Mouse (Mus musculus) lung, postnatal 25 days (tissue): ENCODE results near the gene Acly.

Experiments used
- DNase-seq: peaks from one replicate; pipeline ENCODE4 v3.0.0; 2022; ENCODE audit warnings: low spot score

The Acly gene

GRCm38 (mm10) chr11:100510556-100510955 lies 17.2 kb downstream of the Acly start:
- no peak for DNase-seq

GRCm38 (mm10) chr11:100505997-100506396 lies 21.8 kb downstream of the Acly start:
- DNase-seq = no peak

GRCm38 (mm10) chr11:100504990-100505660 lies 22.7 kb downstream of the Acly start:
- no peak for DNase-seq

- DNase-seq = no peak
Observed at GRCm38 (mm10) chr11:100501321-100501720, 26.5 kb downstream of the Acly start.

GRCm38 (mm10) chr11:100500651-100501050 lies 27.1 kb downstream of the Acly start:
- no peak for DNase-seq

GRCm38 (mm10) chr11:100500241-100500640 lies 27.6 kb downstream of the Acly start:
- no peak for DNase-seq

GRCm38 (mm10) chr11:100493771-100494170 lies 34.0 kb downstream of the Acly start:
- DNase-seq = no peak

GRCm38 (mm10) chr11:100490951-100491350 lies 36.8 kb downstream of the Acly start:
- no peak for DNase-seq

GRCm38 (mm10) chr11:100485801-100486538 lies 41.8 kb downstream of the Acly start:
- peak; percentile 16 for DNase-seq

GRCm38 (mm10) chr11:100484461-100484860 lies 43.3 kb downstream of the Acly start:
- DNase-seq = no peak

- DNase-seq = no peak
Observed at GRCm38 (mm10) chr11:100479152-100479551, 48.6 kb downstream of the Acly start.

- no peak for DNase-seq
Observed at GRCm38 (mm10) chr11:100476281-100476680, 51.5 kb downstream of the Acly start.

GRCm38 (mm10) chr11:100472935-100473295 lies 54.9 kb downstream of the Acly start:
- no peak for DNase-seq

- peak; percentile 90 for DNase-seq
Observed at GRCm38 (mm10) chr11:100472197-100472934, 55.4 kb downstream of the Acly start, which contains the start of gene Klhl11. TSS of gene Klhl11 (minus strand) at chr11:100472741.

GRCm38 (mm10) chr11:100471352-100472196 lies 56.2 kb downstream of the Acly start:
- DNase-seq = no peak

- DNase-seq = no peak
Observed at GRCm38 (mm10) chr11:100465833-100466232, 62.0 kb downstream of the Acly start.

GRCm38 (mm10) chr11:100465229-100465792 lies 62.5 kb downstream of the Acly start:
- no peak for DNase-seq

GRCm38 (mm10) chr11:100462699-100463098 lies 65.1 kb downstream of the Acly start:
- DNase-seq = no peak

- DNase-seq = no peak
Observed at GRCm38 (mm10) chr11:100457711-100458110, 70.1 kb downstream of the Acly start.

GRCm38 (mm10) chr11:100457247-100457646 lies 70.6 kb downstream of the Acly start:
- DNase-seq = peak; percentile 19

GRCm38 (mm10) chr11:100442625-100443024 lies 85.2 kb downstream of the Acly start:
- no peak for DNase-seq

- DNase-seq = no peak
Observed at GRCm38 (mm10) chr11:100441797-100442196, 86.0 kb downstream of the Acly start, which contains the start of the genes Nt5c3b and Klhl10. TSS of gene Nt5c3b (minus strand) at chr11:100441808. TSS of gene Klhl10 (plus strand) at chr11:100441917.
